Mouse (Mus musculus) midbrain, embryonic 10.5 days (tissue): ENCODE measurements around the gene Clcn6. TPM values are rescaled to one million over a fixed set of nuclear protein-coding genes. Genes with fewer than 3 reads are reported as not detected.

Experiments
- DNase-seq: peaks from one replicate; pipeline ENCODE4 v3.0.0-alpha.2; 2017; ENCODE audit warnings: low spot score
- H3K27ac ChIP-seq: fragments of 300-500 bp; sonication (generic); replicated peaks from 2 replicates; pipeline ENCODE4 v1.5.1; 2016; ENCODE audit warnings: mild to moderate bottlenecking
- H3K27me3 ChIP-seq: fragments of 300-500 bp; sonication (generic); 2 replicates; pipeline ENCODE4 v1.6.1; 2016; ENCODE audit warnings: low read depth, mild to moderate bottlenecking; ENCODE audit not compliant: poor library complexity, severe bottlenecking
- H3K36me3 ChIP-seq: fragments of 300-500 bp; sonication (generic); 2 replicates; pipeline ENCODE4 v1.6.1; 2016; ENCODE audit warnings: mild to moderate bottlenecking, moderate library complexity
- H3K4me1 ChIP-seq: fragments of 300-500 bp; sonication (generic); 2 replicates; pipeline ENCODE4 v1.6.1; 2016
- H3K4me3 ChIP-seq: fragments of 300-500 bp; sonication (generic); 2 replicates; pipeline ENCODE4 v1.5.1; 2016; ENCODE audit warnings: mild to moderate bottlenecking, moderate library complexity
- H3K9me3 ChIP-seq: fragments of 300-500 bp; sonication (generic); replicated peaks from 2 replicates; pipeline ENCODE4 v1.6.1; 2016; ENCODE audit warnings: mild to moderate bottlenecking
- WGBS: fragments of 180-500 bp; shearing (Covaris S2); methylation state at CpG from one replicate; pipeline ENCODE4 v1.1.7; 2016; 5-methylcytosine and 5-hydroxymethylcytosine counted together
- polyA plus RNA-seq: library from polyadenylated mRNA; unstranded; fragments of >200 nt; fragmentation: Nextera tagmentation; extraction: Ambion mirVana; gene quantifications from 2 replicates; pipeline ENCODE4 v1.2.1, GENCODE M21; 2016

The Clcn6 gene
- 15.6 and 20.4 TPM in 2 replicates for polyA plus RNA-seq

DNA sequence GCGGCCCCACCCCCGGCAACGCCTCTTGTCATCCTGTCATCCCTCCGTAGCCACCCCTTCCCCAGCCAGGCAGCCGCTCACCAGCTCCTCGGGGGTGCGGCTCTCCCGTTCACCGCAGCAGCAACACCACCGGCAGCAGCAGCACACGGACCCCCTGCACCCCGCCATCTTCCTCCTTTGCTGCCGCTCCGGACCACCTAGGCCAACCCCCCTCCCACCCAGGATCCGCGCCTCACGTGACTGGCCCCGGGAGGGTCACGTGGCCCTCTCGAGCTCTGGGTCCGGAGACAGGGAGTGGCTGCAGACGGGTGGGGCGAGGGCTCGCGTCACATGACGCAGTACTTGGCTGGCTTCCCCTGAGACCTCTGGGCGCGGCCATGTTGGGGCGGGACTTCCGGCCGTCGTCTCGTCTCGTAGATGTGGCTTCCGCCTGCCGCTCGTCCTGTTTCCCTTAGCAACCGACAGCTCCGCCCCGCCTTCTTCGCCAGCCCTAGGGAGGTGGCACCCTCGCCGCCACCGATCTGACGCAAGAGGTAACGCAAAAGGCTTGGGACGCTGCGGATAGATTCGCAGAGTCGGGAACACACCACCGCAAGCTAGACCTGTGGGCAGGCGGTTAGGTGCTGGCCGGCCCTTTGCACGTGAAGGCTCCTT, at the start of gene Clcn6, which contains the start of gene Mthfr:
Gene Clcn6 (minus strand): TSS at position 222 of the 654 bp plus-strand sequence.
Gene Mthfr (plus strand): TSS at position 478 of the 654 bp plus-strand sequence.
- DNase-seq, result peak; percentile 100
- Histone ChIP-seq H3K36me3 (peaks cover 48% of the 10 kb centered on the region), H3K27me3 (no peaks in the 10 kb centered on the region), H3K9me3 (no peaks in the 10 kb centered on the region), H3K4me1 (peaks cover 65% of the 10 kb centered on the region), H3K27ac (peak within 1 kb of the TSS; percentile 92), H3K4me3 (peak within 1 kb of the TSS; percentile 87)
- WGBS, result under 1% methylated on average over 54 of the region's 54 CpGs

DNA sequence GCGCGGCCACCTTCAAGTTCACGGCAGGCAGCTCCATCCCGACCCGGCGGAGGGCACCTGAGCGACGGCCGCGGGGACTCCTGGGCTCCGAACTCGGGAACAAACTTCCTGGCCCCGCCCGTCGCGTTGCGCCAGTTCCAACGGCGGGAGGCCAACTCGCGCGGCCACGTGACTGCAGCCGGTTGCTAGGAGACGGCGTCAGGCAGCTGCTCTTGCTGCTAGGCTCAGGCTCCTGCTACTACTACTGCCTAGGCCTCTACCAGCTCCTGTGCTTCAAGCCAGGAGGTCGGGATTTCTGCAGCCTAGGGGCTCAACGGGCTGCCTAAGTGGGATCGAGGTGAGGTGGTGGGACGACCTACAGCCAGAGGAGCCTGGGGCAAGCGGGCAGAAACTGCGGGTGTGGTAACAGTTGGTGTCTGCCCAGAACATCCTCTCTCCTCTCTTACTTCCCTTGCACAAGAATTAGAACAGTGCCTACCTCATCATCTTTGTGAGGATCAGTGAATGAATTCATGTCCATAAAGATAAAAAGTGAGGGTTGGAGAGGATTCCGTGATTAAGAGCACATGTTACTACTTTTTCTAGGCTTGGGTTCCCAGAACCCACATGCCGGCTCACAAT, 49.4 kb upstream of the Clcn6 start, which contains the start of gene Agtrap:
Gene Agtrap (minus strand): TSS at position 125 of the 621 bp plus-strand sequence.
- H3K27ac ChIP-seq, result peak within 1 kb of the TSS; percentile 93
- 5% methylated on average over 34 of the region's 34 CpGs for WGBS
- no peaks in the 10 kb centered on the region for H3K36me3 ChIP-seq
- peak; percentile 93 for DNase-seq
- H3K4me3 ChIP-seq, result peak within 1 kb of the TSS; percentile 84
- H3K27me3 ChIP-seq, result peaks cover 14% of the 10 kb centered on the region; the same call in 1 of the 2 replicates
- no peaks in the 10 kb centered on the region for H3K9me3 ChIP-seq
- H3K4me1 ChIP-seq, result peaks cover 63% of the 10 kb centered on the region

DNA sequence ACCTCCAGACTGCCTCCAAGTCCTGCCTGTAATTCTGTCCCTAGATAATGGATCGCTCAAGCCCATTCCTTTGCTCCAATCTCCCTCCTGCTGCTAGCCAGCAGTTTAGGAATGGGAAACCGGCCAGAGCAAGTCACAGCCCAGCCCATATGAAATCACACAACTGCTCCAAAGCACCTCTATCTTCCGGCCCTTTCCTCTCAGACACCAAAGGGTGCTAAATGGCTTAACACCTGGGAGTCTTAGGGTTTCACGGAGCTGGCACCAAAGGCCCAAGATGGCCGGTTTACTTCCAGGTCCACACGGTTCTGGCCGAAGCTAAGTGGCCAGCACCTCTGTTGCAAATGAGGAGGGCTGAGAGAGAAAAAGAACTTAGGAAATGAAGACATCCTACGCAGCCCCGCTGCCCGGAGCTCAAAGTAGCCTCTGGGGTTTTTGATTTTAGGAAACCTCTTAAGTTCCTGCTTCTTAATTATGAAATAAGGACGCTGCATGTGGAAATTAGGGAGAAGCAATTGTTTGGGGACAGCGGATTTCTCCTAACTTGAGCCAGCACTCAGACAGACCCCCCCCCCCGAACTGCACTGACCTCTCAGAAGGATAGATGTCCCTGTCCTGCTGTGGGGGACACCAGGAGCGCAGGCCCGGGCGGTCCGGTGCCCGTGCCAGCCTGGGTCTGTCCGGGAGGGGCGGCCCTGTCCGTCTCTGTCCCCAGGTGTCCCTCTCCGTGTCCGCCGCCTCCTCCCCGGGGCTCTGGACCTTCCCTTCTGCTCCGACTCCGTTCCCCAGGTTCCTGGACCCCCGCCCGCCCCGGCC, 48.7 kb upstream of the Clcn6 start:
- WGBS, result 4% methylated on average over 29 of the region's 30 CpGs
- peaks cover 70% of the 10 kb centered on the region for H3K4me1 ChIP-seq
- no peaks in the 10 kb centered on the region for H3K9me3 ChIP-seq
- peak overlapping the region; percentile 93 for H3K27ac ChIP-seq
- peak overlapping the region; percentile 84 for H3K4me3 ChIP-seq
- no peak for DNase-seq
- peaks cover 14% of the 10 kb centered on the region; the same call in 1 of the 2 replicates for H3K27me3 ChIP-seq
- H3K36me3 ChIP-seq, result no peaks in the 10 kb centered on the region

DNA sequence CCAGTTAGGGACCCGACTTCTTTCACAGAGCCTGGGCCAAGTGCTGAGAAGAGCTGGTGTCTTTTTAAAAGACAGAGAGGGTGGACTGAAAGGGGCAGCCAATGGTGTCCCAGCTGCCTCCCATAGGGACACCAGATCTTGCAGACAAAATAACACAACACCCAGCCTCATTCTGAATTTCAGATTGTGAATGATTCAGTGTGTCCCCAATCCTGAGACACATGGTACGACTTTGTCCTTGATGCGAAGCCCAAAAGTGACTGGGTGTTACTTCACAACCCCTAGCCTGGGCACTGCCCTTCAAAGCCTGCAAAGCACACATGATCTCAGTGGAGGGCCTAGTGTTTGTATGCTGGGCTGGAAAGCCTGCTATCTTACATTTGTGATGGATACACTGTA, 47.3 kb upstream of the Clcn6 start:
- Histone ChIP-seq H3K9me3 (no peaks in the 10 kb centered on the region), H3K4me3 (no peak overlapping the region), H3K4me1 (peaks cover 70% of the 10 kb centered on the region), H3K36me3 (peaks cover 9% of the 10 kb centered on the region), H3K27me3 (peaks cover 14% of the 10 kb centered on the region; the same call in 1 of the 2 replicates), H3K27ac (no peak overlapping the region)
- no peak for DNase-seq
- 70% methylated on average over 3 of the region's 3 CpGs for WGBS

DNA sequence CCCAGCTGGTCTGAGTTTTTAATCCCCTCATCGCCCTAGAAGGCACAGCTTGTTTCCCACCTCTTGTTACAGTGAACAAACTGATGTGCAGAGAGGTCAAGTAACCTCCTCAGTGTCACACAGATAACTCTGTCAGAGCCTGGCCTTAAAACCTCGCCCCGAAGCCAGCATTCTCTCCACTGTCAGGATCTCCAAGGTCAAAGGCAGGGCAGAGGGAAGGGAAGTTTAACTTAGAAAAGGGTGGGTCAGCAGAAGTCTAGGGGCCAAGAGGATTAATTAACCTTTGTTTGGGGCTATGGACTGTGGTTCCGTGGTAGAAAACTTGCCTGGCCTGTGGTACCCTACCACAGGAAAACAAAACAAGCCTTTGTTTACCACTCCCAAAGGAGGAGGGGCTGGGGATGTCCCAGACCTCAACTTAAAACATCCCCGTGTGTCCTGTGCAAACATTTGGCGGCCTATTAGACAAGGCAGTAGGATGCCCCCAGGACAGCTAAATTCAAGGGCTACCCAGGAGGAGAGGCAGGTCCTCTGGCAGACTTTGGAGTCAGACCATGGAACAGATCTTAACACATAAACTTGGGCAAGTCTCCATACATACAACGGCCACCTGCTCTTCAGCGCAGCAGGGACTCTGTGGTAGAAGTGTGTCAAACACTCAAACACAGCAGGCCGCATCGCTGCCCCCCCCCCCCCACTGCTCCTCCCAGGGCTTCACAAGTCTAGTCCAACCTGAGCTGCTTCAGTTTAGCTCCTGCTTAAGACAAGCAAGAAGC, 46.7 kb upstream of the Clcn6 start:
- H3K4me3 ChIP-seq, result no peak overlapping the region
- 53% methylated on average over 10 of the region's 10 CpGs for WGBS
- no peaks in the 10 kb centered on the region for H3K9me3 ChIP-seq
- peaks cover 15% of the 10 kb centered on the region for H3K36me3 ChIP-seq
- no peak for DNase-seq
- H3K4me1 ChIP-seq, result peaks cover 70% of the 10 kb centered on the region
- H3K27me3 ChIP-seq, result peaks cover 14% of the 10 kb centered on the region; the same call in 1 of the 2 replicates
- 0 out of 2 replicates have a peak overlapping the region, but pooled peaks have one; percentile 33 for H3K27ac ChIP-seq

DNA sequence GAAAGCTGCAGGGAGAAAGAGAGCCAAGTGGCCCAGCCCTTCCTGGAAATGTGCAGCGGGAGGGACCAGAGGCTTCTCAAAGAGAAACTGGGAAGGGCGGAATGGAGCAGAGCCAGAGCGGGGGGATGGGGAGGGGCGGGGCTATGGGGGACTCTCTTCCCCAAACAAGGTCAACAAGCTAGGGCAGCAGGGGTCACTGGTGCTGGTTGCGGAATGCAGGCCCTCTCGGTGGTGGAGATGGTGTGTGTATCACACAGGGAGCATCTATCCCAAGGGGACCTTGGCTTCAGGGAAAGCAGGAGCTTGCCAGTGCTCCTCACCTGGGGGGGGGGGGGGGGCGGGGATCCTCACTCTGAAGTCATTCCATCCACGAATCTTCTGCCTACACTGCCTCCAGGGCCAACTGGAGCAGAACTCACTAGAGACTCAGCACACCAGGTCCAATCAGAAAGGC, 45.7 kb upstream of the Clcn6 start:
- 3% methylated on average over 7 of the region's 8 CpGs for WGBS
- Histone ChIP-seq H3K9me3 (no peaks in the 10 kb centered on the region), H3K27me3 (peaks cover 14% of the 10 kb centered on the region; the same call in 1 of the 2 replicates), H3K27ac (no peak overlapping the region; the same call in 1 of the 2 replicates), H3K36me3 (peaks cover 25% of the 10 kb centered on the region), H3K4me3 (no peak overlapping the region), H3K4me1 (peaks cover 68% of the 10 kb centered on the region)
- DNase-seq, result peak; percentile 56

DNA sequence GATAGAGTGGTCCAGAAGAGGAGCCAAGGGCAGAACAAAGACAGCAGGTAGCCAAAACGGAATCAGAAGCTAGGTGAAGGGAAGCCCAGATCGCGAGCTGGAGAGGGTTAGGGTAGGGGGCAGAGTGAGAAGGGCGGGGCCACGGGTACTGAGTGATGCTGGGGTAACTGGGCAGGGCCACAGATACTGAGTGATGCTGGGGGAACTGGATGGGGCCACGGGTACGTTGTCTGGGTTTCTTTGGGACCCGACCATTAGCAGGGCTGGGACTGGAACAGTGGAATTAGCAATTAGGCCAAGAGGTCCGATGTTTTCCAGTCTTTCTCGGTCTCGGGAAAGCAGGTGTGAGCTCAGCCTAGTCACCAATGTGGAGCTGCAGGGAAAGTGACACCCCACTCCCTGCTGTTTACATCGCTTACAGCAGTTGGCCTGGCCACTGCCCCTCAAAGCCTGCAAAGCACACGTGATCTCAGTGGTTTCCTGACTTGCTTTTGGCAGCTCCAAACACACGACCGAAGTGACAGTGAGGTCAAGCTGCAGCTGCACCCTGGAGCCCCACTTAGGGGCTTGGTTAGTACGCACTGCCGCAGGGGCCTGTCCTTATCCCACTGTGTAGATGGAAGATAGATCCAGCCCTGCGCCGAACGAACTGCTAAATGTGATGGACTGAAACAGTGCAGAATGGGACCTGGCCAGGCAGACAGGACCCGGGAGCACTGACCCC, 44.7 kb upstream of the Clcn6 start:
- DNase-seq, result no peak
- no peaks in the 10 kb centered on the region for H3K9me3 ChIP-seq
- no peak overlapping the region for H3K4me3 ChIP-seq
- 65% methylated on average over 21 of the region's 21 CpGs for WGBS
- peaks cover 58% of the 10 kb centered on the region for H3K4me1 ChIP-seq
- H3K36me3 ChIP-seq, result peaks cover 30% of the 10 kb centered on the region
- H3K27me3 ChIP-seq, result peaks cover 14% of the 10 kb centered on the region; the same call in 1 of the 2 replicates
- no peak overlapping the region for H3K27ac ChIP-seq

GRCm38 (mm10) chr4:148082257-148083044, 43.8 kb upstream of the Clcn6 start:
- no peaks in the 10 kb centered on the region for H3K9me3 ChIP-seq
- 60% methylated on average over 12 of the region's 12 CpGs for WGBS

DNA sequence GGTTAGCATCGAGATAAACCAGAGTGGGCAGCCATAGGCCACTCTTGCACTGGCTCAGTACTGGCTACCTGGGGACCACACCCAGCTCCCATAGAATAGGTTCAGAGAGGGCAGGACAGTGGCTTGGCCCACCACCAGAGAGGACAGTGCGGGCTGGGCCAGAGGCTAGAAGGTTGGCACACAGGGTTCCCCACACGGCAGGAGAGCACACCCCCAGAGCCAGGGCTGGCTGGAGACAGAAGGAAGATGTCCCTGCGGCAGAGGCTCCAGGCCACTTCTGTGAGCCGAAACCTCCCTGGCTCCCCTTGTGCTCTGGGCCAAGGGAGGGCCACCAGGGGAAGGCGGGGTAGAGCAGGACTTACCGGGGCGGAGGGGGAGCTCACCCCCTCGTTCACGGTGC, 42.6 kb upstream of the Clcn6 start:
- Histone ChIP-seq H3K27ac (no peak overlapping the region), H3K4me1 (peaks cover 37% of the 10 kb centered on the region), H3K9me3 (no peaks in the 10 kb centered on the region), H3K27me3 (0 out of 2 replicates have a peak, but pooled peaks cover 7% of the 10 kb centered on the region), H3K36me3 (peaks cover 30% of the 10 kb centered on the region), H3K4me3 (no peak overlapping the region)
- DNase-seq, result no peak
- 95% methylated on average over 10 of the region's 10 CpGs for WGBS

More at GRCm38 (mm10) chr4:148082257-148083044, 43.8 kb upstream of the Clcn6 start:
- H3K4me3 ChIP-seq, result no peak overlapping the region
- H3K4me1 ChIP-seq, result peaks cover 49% of the 10 kb centered on the region
- peaks cover 30% of the 10 kb centered on the region for H3K36me3 ChIP-seq
- peaks cover 14% of the 10 kb centered on the region; the same call in 1 of the 2 replicates for H3K27me3 ChIP-seq
- DNase-seq, result peak; percentile 64
- H3K27ac ChIP-seq, result no peak overlapping the region

DNA sequence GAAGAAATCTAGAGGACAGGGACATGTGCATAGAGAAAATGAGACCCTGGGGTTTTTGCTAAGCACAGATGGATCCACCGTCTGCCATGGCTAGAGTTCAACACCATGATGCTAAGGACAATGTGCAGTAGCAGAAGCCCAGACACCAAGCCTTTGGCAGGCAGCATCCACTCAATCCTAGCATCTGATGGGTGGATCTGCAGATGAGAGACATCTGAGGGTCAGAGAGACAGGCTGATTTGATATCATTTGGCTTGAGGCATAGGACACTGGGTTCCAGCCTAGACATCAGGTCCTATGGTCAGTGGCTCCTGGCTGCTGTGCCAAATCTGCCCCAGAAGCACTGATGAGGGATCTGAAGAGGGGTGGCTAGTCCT, 42.0 kb upstream of the Clcn6 start:
- Histone ChIP-seq H3K4me1 (peaks cover 31% of the 10 kb centered on the region), H3K27me3 (0 out of 2 replicates have a peak, but pooled peaks cover under 1% of the 10 kb centered on the region), H3K36me3 (peaks cover 30% of the 10 kb centered on the region), H3K27ac (no peak overlapping the region), H3K4me3 (no peak overlapping the region), H3K9me3 (no peaks in the 10 kb centered on the region)
- WGBS, result 91% methylated on average over 1 of the region's 1 CpGs
- no peak for DNase-seq
